Mouse (Mus musculus): ENCODE data around the gene Prkag3. TPM values are rescaled to one million over a fixed set of nuclear protein-coding genes. Genes with fewer than 3 reads are reported as not detected.

Gene Prkag3
- polyA plus RNA-seq, 1 experiment from 2014 or later: 2.8 TPM

GRCm38 (mm10) chr1:74782045-74782444 is 33.0 kb upstream of the Prkag3 start:
- no peak overlapping the region for H3K4me3 ChIP-seq

GRCm38 (mm10) chr1:74778934-74779486 is 30.0 kb upstream of the Prkag3 start:
- no peak overlapping the region for H3K4me2 ChIP-seq
- peaks cover 24% of the 10 kb centered on the region for H3K4me1 ChIP-seq
- H3K9ac ChIP-seq: no peak overlapping the region
- H3K27me3 ChIP-seq: peaks cover 91% of the 10 kb centered on the region
- no peak for ATAC-seq (ENCODE audit: insufficient number of reproducible peaks, low FRiP score, low TSS enrichment, low read depth)
- H3K4me3 ChIP-seq: no peak overlapping the region
- H3K27ac ChIP-seq: no peak overlapping the region
- no peaks in the 10 kb centered on the region for H3K9me3 ChIP-seq
- H3K36me3 ChIP-seq: no peaks in the 10 kb centered on the region
- WGBS: 29% methylated on average over 3 of the region's 3 CpGs

More at GRCm38 (mm10) chr1:74782045-74782444, 33.0 kb upstream of the Prkag3 start:
- WGBS: 27% methylated on average over 14 of the region's 14 CpGs
- Histone ChIP-seq H3K9ac (no peak overlapping the region), H3K27me3 (peaks cover 91% of the 10 kb centered on the region), H3K4me1 (peaks cover 24% of the 10 kb centered on the region), H3K27ac (no peak overlapping the region), H3K9me3 (no peaks in the 10 kb centered on the region), H3K4me2 (no peak overlapping the region), H3K36me3 (no peaks in the 10 kb centered on the region)
- no peak for ATAC-seq (ENCODE audit: insufficient number of reproducible peaks, low FRiP score, low TSS enrichment, low read depth)

GRCm38 (mm10) chr1:74775816-74776215 is 26.8 kb upstream of the Prkag3 start:
- H3K4me3 ChIP-seq: no peak overlapping the region
- H3K9ac ChIP-seq: no peak overlapping the region
- H3K36me3 ChIP-seq: no peaks in the 10 kb centered on the region
- H3K27ac ChIP-seq: no peak overlapping the region
- H3K4me2 ChIP-seq: no peak overlapping the region
- H3K4me1 ChIP-seq: peaks cover 29% of the 10 kb centered on the region
- no peak for ATAC-seq (ENCODE audit: insufficient number of reproducible peaks, low FRiP score, low TSS enrichment, low read depth)
- H3K9me3 ChIP-seq: no peaks in the 10 kb centered on the region
- 4% methylated on average over 5 of the region's 5 CpGs for WGBS
- peaks cover 86% of the 10 kb centered on the region for H3K27me3 ChIP-seq

GRCm38 (mm10) chr1:74774062-74774461 is 25.0 kb upstream of the Prkag3 start:
- no peak for ATAC-seq (ENCODE audit: insufficient number of reproducible peaks, low FRiP score, low TSS enrichment, low read depth)
- Histone ChIP-seq H3K9me3 (no peaks in the 10 kb centered on the region), H3K4me1 (peaks cover 41% of the 10 kb centered on the region), H3K9ac (no peak overlapping the region), H3K27me3 (peaks cover 92% of the 10 kb centered on the region), H3K4me2 (0 out of 2 replicates have a peak overlapping the region, but pooled peaks have one; percentile 91), H3K27ac (no peak overlapping the region), H3K4me3 (peak overlapping the region; percentile 50), H3K36me3 (no peaks in the 10 kb centered on the region)
- WGBS: 18% methylated on average over 7 of the region's 7 CpGs

GRCm38 (mm10) chr1:74773136-74773535 is 24.1 kb upstream of the Prkag3 start:
- Histone ChIP-seq H3K4me1 (peaks cover 41% of the 10 kb centered on the region), H3K4me2 (peak overlapping the region; percentile 91), H3K4me3 (peak overlapping the region; percentile 50), H3K9ac (no peak overlapping the region), H3K27me3 (peaks cover 87% of the 10 kb centered on the region), H3K27ac (no peak overlapping the region), H3K36me3 (no peaks in the 10 kb centered on the region), H3K9me3 (no peaks in the 10 kb centered on the region)
- under 1% methylated on average over 15 of the region's 15 CpGs for WGBS
- peak; percentile 87 for ATAC-seq (ENCODE audit: insufficient number of reproducible peaks, low FRiP score, low TSS enrichment, low read depth)

GRCm38 (mm10) chr1:74771931-74772620 is 23.1 kb upstream of the Prkag3 start:
- H3K4me1 ChIP-seq: peaks cover 41% of the 10 kb centered on the region
- peaks cover 78% of the 10 kb centered on the region for H3K27me3 ChIP-seq
- peak overlapping the region; percentile 41 for H3K9ac ChIP-seq
- ATAC-seq (ENCODE audit: insufficient number of reproducible peaks, low FRiP score, low TSS enrichment, low read depth): no peak
- H3K27ac ChIP-seq: peak overlapping the region; percentile 59; the same call in 1 of the 2 replicates
- no peaks in the 10 kb centered on the region for H3K9me3 ChIP-seq
- peak overlapping the region; percentile 91 for H3K4me2 ChIP-seq
- H3K36me3 ChIP-seq: no peaks in the 10 kb centered on the region
- WGBS: under 1% methylated on average over 33 of the region's 51 CpGs
- peak overlapping the region; percentile 50 for H3K4me3 ChIP-seq

GRCm38 (mm10) chr1:74771845-74771930 is 22.7 kb upstream of the Prkag3 start, which contains the start of gene Wnt6:
Gene Wnt6 (plus strand): TSS chr1:74771892.
- Histone ChIP-seq H3K4me1 (peaks cover 41% of the 10 kb centered on the region), H3K4me2 (peak within 1 kb of the TSS; percentile 91), H3K36me3 (no peaks in the 10 kb centered on the region), H3K27me3 (peaks cover 77% of the 10 kb centered on the region), H3K27ac (peak within 1 kb of the TSS; percentile 59; the same call in 1 of the 2 replicates), H3K4me3 (peak within 1 kb of the TSS; percentile 50), H3K9me3 (no peaks in the 10 kb centered on the region), H3K9ac (peak within 1 kb of the TSS; percentile 41)
- 6% methylated on average over 3 of the region's 8 CpGs for WGBS
- no peak for ATAC-seq (ENCODE audit: insufficient number of reproducible peaks, low FRiP score, low TSS enrichment, low read depth)

- H3K4me1 ChIP-seq: peaks cover 41% of the 10 kb centered on the region
- peak overlapping the region; percentile 50 for H3K4me3 ChIP-seq
- peak overlapping the region; percentile 91 for H3K4me2 ChIP-seq
- H3K36me3 ChIP-seq: no peaks in the 10 kb centered on the region
- 1% methylated on average over 12 of the region's 26 CpGs for WGBS
- peaks cover 76% of the 10 kb centered on the region for H3K27me3 ChIP-seq
- 0 out of 2 replicates have a peak, but pooled peaks have one; percentile 9 for ATAC-seq (ENCODE audit: insufficient number of reproducible peaks, low FRiP score, low TSS enrichment, low read depth)
- H3K9ac ChIP-seq: peak overlapping the region; percentile 41; the same call in 1 of the 2 replicates
- no peak overlapping the region for H3K27ac ChIP-seq
- no peaks in the 10 kb centered on the region for H3K9me3 ChIP-seq
Measured at GRCm38 (mm10) chr1:74771467-74771844, 22.4 kb upstream of the Prkag3 start.

GRCm38 (mm10) chr1:74770727-74771466 is 21.9 kb upstream of the Prkag3 start:
- peak overlapping the region; percentile 24; the same call in 1 of the 2 replicates for H3K27ac ChIP-seq
- H3K4me2 ChIP-seq: peak overlapping the region; percentile 91
- no peak for ATAC-seq (ENCODE audit: insufficient number of reproducible peaks, low FRiP score, low TSS enrichment, low read depth)
- no peak overlapping the region for H3K9ac ChIP-seq
- H3K36me3 ChIP-seq: no peaks in the 10 kb centered on the region
- H3K4me1 ChIP-seq: peaks cover 41% of the 10 kb centered on the region
- H3K9me3 ChIP-seq: no peaks in the 10 kb centered on the region
- WGBS: 3% methylated on average over 35 of the region's 35 CpGs
- peaks cover 70% of the 10 kb centered on the region for H3K27me3 ChIP-seq
- H3K4me3 ChIP-seq: peak overlapping the region; percentile 50

GRCm38 (mm10) chr1:74763081-74763480 is 14.1 kb upstream of the Prkag3 start:
- under 1% methylated on average over 6 of the region's 6 CpGs for WGBS
- Histone ChIP-seq H3K27me3 (peaks cover 24% of the 10 kb centered on the region; the same call in 1 of the 2 replicates), H3K4me1 (no peaks in the 10 kb centered on the region)

GRCm38 (mm10) chr1:74759773-74760172 is 10.8 kb upstream of the Prkag3 start:
- no peak overlapping the region for H3K4me3 ChIP-seq
- H3K27ac ChIP-seq: no peak overlapping the region
- no peak for ATAC-seq (ENCODE audit: insufficient number of reproducible peaks, low FRiP score, low TSS enrichment, low read depth)
- H3K9me3 ChIP-seq: no peaks in the 10 kb centered on the region
- no peak overlapping the region for H3K9ac ChIP-seq
- no peaks in the 10 kb centered on the region for H3K4me1 ChIP-seq
- WGBS: 26% methylated on average over 4 of the region's 4 CpGs
- no peaks in the 10 kb centered on the region for H3K36me3 ChIP-seq
- no peak overlapping the region for H3K4me2 ChIP-seq
- H3K27me3 ChIP-seq: peaks cover 17% of the 10 kb centered on the region; the same call in 1 of the 2 replicates

More at GRCm38 (mm10) chr1:74763081-74763480, 14.1 kb upstream of the Prkag3 start:
- Histone ChIP-seq H3K27ac (no peak overlapping the region), H3K9ac (no peak overlapping the region), H3K36me3 (no peaks in the 10 kb centered on the region), H3K4me2 (no peak overlapping the region), H3K4me3 (no peak overlapping the region), H3K9me3 (no peaks in the 10 kb centered on the region)
- ATAC-seq (ENCODE audit: insufficient number of reproducible peaks, low FRiP score, low TSS enrichment, low read depth): no peak

- H3K27ac ChIP-seq: no peak overlapping the region
- peaks cover 3% of the 10 kb centered on the region for H3K4me1 ChIP-seq
- 55% methylated on average over 5 of the region's 5 CpGs for WGBS
- no peaks in the 10 kb centered on the region for H3K36me3 ChIP-seq
- H3K4me3 ChIP-seq: no peak overlapping the region
- H3K9ac ChIP-seq: no peak overlapping the region
- ATAC-seq (ENCODE audit: insufficient number of reproducible peaks, low FRiP score, low TSS enrichment, low read depth): 0 out of 2 replicates have a peak, but pooled peaks have one; percentile 49
- H3K27me3 ChIP-seq: peaks cover 4% of the 10 kb centered on the region; the same call in 1 of the 2 replicates
- H3K4me2 ChIP-seq: no peak overlapping the region
- no peaks in the 10 kb centered on the region for H3K9me3 ChIP-seq
Measured at GRCm38 (mm10) chr1:74754175-74754785, 5.3 kb upstream of the Prkag3 start.
